Mouse (Mus musculus) hindbrain, postnatal 0 days (tissue): ENCODE measurements around the gene Slc5a5. TPM values are rescaled to one million over a fixed set of nuclear protein-coding genes. Genes with fewer than 3 reads are reported as not detected.

ENCODE experiments used
- ATAC-seq: fragments of 200-750 bp; cut with Nextera tagmentation; 2 replicates; pipeline ENCODE4 v1.8.0; 2017; ENCODE audit warnings: mild to moderate bottlenecking, moderate TSS enrichment, moderate library complexity
- DNase-seq: peaks from one replicate; pipeline ENCODE4 v3.0.0-alpha.2; 2015; ENCODE audit warnings: low spot score
- H3K27ac ChIP-seq: fragments of 300-500 bp; sonication (generic); 2 replicates; pipeline ENCODE4 v1.5.1; 2014; ENCODE audit warnings: mild to moderate bottlenecking
- H3K27me3 ChIP-seq: fragments of 300-500 bp; sonication (generic); 2 replicates; pipeline ENCODE4 v1.6.1; 2014; ENCODE audit warnings: low read length, mixed read lengths; ENCODE audit not compliant: insufficient read depth
- H3K36me3 ChIP-seq: fragments of 300-500 bp; sonication (generic); 2 replicates; pipeline ENCODE4 v1.6.1; 2014; ENCODE audit warnings: low read length, mixed read lengths; ENCODE audit not compliant: insufficient read depth
- H3K4me1 ChIP-seq: fragments of 300-500 bp; sonication (generic); 2 replicates; pipeline ENCODE4 v1.6.1; 2014; ENCODE audit warnings: antibody characterized with exemption, low read length, mixed read lengths; ENCODE audit not compliant: insufficient read depth
- H3K4me2 ChIP-seq: fragments of 300-500 bp; sonication (generic); 2 replicates; pipeline ENCODE4 v1.6.1; 2014; ENCODE audit warnings: low read depth, mild to moderate bottlenecking, low read length, moderate library complexity, mixed read lengths
- H3K4me3 ChIP-seq: fragments of 300-500 bp; sonication (generic); 2 replicates; pipeline ENCODE4 v1.5.1; 2014; ENCODE audit warnings: low read length
- H3K9ac ChIP-seq: fragments of 300-500 bp; sonication (generic); replicated peaks from 2 replicates; pipeline ENCODE4 v1.6.1; 2014; ENCODE audit warnings: mild to moderate bottlenecking, low read length, moderate library complexity, mixed read lengths
- H3K9me3 ChIP-seq: fragments of 300-500 bp; sonication (generic); 2 replicates; pipeline ENCODE4 v1.6.1; 2016; ENCODE audit warnings: low read length, mixed read lengths
- CTCF ChIP-seq: IDR thresholded peaks from 2 replicates; pipeline ENCODE4 v1.5.1; 2016; ENCODE audit warnings: antibody characterized with exemption, control low read depth, low read depth
- WGBS: fragments of 180-500 bp; shearing (Covaris S2); extraction: QIAGEN DNeasy Blood & Tissue Kit; methylation state at CpG from one replicate; pipeline ENCODE4 v1.1.7; 2014; 5-methylcytosine and 5-hydroxymethylcytosine counted together
- polyA plus RNA-seq: library from polyadenylated mRNA; unstranded; fragments of >200 nt; fragmentation: Nextera tagmentation; extraction: Ambion mirVana; gene quantifications from 2 replicates; pipeline ENCODE4 v1.2.1, GENCODE M21; 2015
- total RNA-seq: library from RNA; depleted of rRNA; stranded (reverse); fragments of >200 nt; gene quantifications from 2 replicates; pipeline ENCODE4 v1.2.3, GENCODE M21; 2014

Slc5a5 gene
- total and polyA plus RNA-seq, 2 experiments from 2014 or later, result 2.5 to 4.3 TPM

DNA sequence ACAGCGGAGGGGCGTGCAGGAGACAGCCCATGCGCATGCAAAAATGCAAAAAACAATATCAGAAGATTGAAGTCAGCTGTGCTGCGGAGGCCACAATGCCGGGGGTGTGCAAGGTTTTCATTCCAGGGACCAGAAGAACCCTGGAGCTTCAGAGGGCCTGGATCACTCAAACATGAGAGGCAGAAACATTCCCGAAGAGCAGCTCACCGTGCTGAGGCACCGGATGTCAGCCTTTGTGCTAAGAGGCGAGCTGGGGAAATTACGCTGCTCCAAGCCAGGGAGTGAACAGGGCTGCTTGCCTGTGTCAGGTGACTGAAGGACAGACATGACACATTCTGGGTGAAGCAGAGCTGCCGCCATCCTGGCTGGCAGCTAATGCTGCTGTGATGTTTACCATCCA lies 12.0 kb downstream of the Slc5a5 start:
- DNase-seq, result no peak
- 35% methylated on average over 11 of the region's 11 CpGs for WGBS
- ATAC-seq, result no peak
- no peak overlapping the region for H3K4me3 ChIP-seq
- no peaks in the 10 kb centered on the region for H3K36me3 ChIP-seq
- TF ChIP-seq CTCF, result no peak
- no peak overlapping the region for H3K4me2 ChIP-seq
- no peaks in the 10 kb centered on the region for H3K27me3 ChIP-seq
- H3K27ac ChIP-seq, result 0 out of 2 replicates have a peak overlapping the region, but pooled peaks have one; percentile 42
- no peak overlapping the region for H3K9ac ChIP-seq
- no peaks in the 10 kb centered on the region for H3K9me3 ChIP-seq
- peaks cover 4% of the 10 kb centered on the region; the same call in 1 of the 2 replicates for H3K4me1 ChIP-seq

DNA sequence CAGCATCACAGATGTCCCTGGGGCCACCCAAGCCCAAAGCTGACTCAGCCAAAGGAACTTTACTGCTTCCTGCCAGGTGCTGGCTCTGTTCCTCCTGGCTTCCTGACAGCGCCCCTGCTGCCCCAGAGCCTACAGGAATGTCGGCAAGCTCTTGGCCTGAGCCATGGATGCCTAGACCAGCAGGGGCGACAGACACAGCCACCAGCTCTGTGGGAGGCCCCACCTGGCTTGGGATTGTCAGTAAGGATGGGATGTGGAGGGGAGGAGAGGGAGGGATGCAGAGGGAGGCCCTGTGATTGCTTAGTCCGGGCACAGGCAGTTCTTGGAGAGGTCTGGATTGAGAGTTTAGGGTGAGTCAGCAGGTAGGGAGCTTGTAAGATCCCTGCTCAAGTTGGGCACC lies 12.4 kb downstream of the Slc5a5 start:
- H3K9ac ChIP-seq, result no peak overlapping the region
- no peak overlapping the region for H3K4me2 ChIP-seq
- H3K4me3 ChIP-seq, result no peak overlapping the region
- H3K36me3 ChIP-seq, result no peaks in the 10 kb centered on the region
- no peaks in the 10 kb centered on the region for H3K9me3 ChIP-seq
- peak; percentile 42; the same call in 1 of the 2 replicates for TF ChIP-seq CTCF
- H3K27ac ChIP-seq, result 0 out of 2 replicates have a peak overlapping the region, but pooled peaks have one; percentile 42
- no peaks in the 10 kb centered on the region for H3K27me3 ChIP-seq
- peak; percentile 62 for DNase-seq
- ATAC-seq, result peak; percentile 50
- WGBS, result 8% methylated on average over 4 of the region's 4 CpGs
- H3K4me1 ChIP-seq, result peaks cover 4% of the 10 kb centered on the region; the same call in 1 of the 2 replicates

DNA sequence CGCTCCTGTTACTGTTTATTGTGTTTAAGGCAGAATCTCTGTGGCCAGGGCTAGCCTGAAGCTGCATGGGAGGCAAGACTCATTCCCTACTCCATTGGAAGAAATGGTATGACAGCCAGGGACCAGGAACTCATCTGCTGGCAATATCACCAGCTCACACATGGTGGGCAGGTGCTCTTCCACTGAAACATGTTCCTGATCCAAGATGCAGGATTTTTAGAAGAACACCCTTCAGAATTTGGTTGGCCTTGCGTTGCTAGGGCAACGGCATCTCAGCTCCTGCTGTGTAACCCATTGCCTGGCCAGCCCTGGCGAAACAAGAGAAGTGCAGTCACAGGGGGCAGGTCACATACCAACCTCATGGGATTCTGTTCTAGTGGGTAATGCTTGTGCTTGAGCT lies 13.1 kb downstream of the Slc5a5 start:
- ATAC-seq, result peak; percentile 18; the same call in 1 of the 2 replicates
- no peak overlapping the region for H3K4me2 ChIP-seq
- H3K9ac ChIP-seq, result no peak overlapping the region
- no peak overlapping the region for H3K4me3 ChIP-seq
- no peak overlapping the region for H3K27ac ChIP-seq
- no peak for DNase-seq
- H3K9me3 ChIP-seq, result no peaks in the 10 kb centered on the region
- H3K36me3 ChIP-seq, result no peaks in the 10 kb centered on the region
- H3K27me3 ChIP-seq, result no peaks in the 10 kb centered on the region
- H3K4me1 ChIP-seq, result peaks cover 4% of the 10 kb centered on the region; the same call in 1 of the 2 replicates
- TF ChIP-seq CTCF, result no peak
- WGBS, result 38% methylated on average over 4 of the region's 4 CpGs

DNA sequence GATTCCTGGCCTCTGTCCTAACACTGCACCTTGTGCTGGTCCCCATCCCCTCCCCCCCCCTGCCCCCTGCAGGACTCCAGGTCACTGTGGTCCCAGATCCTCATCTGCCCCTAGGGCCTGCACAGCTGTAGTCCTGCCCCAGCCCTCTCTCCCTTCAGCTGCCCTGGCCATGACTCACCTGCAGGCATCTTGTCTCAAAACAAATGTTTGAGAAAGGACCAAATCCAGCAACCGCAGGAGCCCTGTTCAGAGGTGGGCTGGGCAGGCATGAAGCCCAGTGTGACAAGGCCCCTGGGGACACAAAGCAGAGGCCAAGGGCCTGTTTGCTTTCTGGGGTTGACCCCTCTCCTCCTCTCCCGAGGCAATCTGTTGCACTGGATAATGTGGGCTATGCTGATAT lies 14.4 kb downstream of the Slc5a5 start:
- Histone ChIP-seq H3K4me3 (no peak overlapping the region), H3K9ac (no peak overlapping the region), H3K36me3 (no peaks in the 10 kb centered on the region), H3K27me3 (no peaks in the 10 kb centered on the region), H3K27ac (no peak overlapping the region), H3K9me3 (no peaks in the 10 kb centered on the region), H3K4me1 (peaks cover 4% of the 10 kb centered on the region; the same call in 1 of the 2 replicates), H3K4me2 (no peak overlapping the region)
- DNase-seq (no peak), ATAC-seq (no peak)
- TF ChIP-seq CTCF, result no peak
- WGBS, result 47% methylated on average over 2 of the region's 2 CpGs

DNA sequence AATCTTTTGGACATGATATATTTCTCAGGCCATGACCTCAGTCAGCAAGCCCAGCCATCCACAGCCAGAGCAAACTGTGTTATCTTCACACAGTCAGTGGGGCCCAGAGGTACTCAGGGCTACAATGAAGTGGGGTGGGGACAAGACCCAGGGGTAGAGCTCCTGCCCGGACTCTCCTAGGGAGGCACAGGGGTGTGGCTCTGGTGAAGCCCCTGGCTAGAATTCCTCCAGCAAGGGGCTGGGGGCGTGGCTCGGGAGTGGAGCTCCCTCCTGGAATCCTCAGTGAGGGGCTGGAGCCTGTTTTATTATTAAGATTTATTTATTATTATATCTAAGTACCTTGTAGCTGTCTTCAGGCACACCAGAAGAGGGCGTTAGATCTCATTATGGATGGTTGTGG lies 16.2 kb downstream of the Slc5a5 start:
- WGBS, result 60% methylated on average over 4 of the region's 4 CpGs
- DNase-seq (no peak), ATAC-seq (no peak)
- Histone ChIP-seq H3K4me1 (peaks cover 8% of the 10 kb centered on the region), H3K9me3 (no peaks in the 10 kb centered on the region), H3K27me3 (no peaks in the 10 kb centered on the region), H3K9ac (no peak overlapping the region), H3K27ac (no peak overlapping the region), H3K4me2 (no peak overlapping the region), H3K4me3 (no peak overlapping the region), H3K36me3 (no peaks in the 10 kb centered on the region)
- TF ChIP-seq CTCF, result no peak

DNA sequence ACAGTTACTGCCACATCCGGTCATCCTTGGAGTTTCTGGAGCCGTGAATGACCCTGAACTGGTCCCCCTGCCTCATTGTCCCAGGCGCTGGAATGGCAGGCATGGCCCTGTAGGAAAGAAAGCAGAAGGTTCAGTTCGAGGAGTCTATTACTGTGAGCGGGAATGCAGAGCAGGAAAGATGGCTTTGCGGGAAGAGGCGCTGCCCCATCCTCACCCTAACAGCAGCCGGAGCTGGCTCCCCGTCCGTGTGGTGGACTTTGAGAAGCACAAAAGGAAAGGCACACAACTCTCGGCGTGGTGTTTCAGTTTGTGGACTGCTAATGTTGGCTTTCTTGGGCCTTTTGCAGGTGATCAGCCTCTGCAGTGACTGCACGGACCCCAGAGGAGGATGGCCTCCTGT lies 18.1 kb downstream of the Slc5a5 start:
- WGBS, result 87% methylated on average over 13 of the region's 13 CpGs

DNA sequence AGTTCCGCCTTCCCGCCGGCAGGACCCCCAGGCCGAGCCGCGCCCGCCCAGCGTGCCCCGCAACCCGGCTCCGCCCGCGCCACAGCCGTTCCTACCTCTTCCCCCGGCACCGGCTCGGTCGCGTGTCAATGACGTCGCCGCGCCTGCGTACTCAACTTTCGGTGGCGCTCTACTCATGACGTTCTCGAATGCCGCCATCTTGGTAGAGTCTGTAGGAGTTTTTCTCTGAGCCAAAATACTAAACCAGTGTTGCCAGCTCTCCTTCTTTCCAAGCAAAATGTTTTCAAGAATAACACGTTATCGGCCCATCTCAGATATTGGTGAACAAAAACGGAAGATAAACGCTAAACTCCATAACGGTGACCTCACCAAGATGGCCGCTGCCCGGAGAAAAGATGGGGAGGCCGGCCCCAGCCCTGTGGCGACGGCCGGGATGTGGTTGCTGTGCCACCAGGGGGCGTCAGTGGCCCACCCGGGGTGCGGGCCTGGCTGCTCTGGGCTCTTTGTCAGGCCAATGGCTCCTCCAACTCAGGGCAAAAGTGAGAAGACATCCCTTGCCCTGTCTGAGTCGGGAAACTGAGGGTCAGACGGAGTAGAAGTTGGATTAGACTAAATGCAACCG lies 19.1 kb downstream of the Slc5a5 start, which contains the start of gene Ccdc124:
Gene Ccdc124 (minus strand): TSS at position 572 of the 622 bp plus-strand sequence.
- peak; percentile 95 for TF ChIP-seq CTCF
- ATAC-seq (peak; percentile 92), DNase-seq (peak; percentile 97)
- Histone ChIP-seq H3K9me3 (no peaks in the 10 kb centered on the region), H3K36me3 (no peaks in the 10 kb centered on the region), H3K4me3 (peak within 1 kb of the TSS; percentile 92), H3K4me2 (peak within 1 kb of the TSS; percentile 97), H3K4me1 (peaks cover 8% of the 10 kb centered on the region; the same call in 1 of the 2 replicates), H3K9ac (peak within 1 kb of the TSS; percentile 70), H3K27me3 (no peaks in the 10 kb centered on the region), H3K27ac (peak within 1 kb of the TSS; percentile 84)
- under 1% methylated on average over 46 of the region's 46 CpGs for whole genome bisulfite sequencing

More for the DNA sequence above, 18.1 kb downstream of the Slc5a5 start:
- Histone ChIP-seq H3K4me2 (no peak overlapping the region), H3K4me3 (no peak overlapping the region), H3K4me1 (peaks cover 4% of the 10 kb centered on the region; the same call in 1 of the 2 replicates), H3K36me3 (no peaks in the 10 kb centered on the region), H3K9me3 (no peaks in the 10 kb centered on the region), H3K27me3 (no peaks in the 10 kb centered on the region), H3K9ac (0 out of 2 replicates have a peak overlapping the region, but pooled peaks have one; percentile 70), H3K27ac (no peak overlapping the region)
- TF ChIP-seq CTCF, result no peak
- no peak for ATAC-seq
- no peak for DNase-seq
